Mouse (Mus musculus) forebrain, embryonic 13.5 days (tissue): ENCODE measurements around the gene Kdm1b. TPM values are rescaled to one million over a fixed set of nuclear protein-coding genes. Genes with fewer than 3 reads are reported as not detected.

Source experiments
- ATAC-seq: fragments of 200-750 bp; cut with Nextera tagmentation; 2 replicates; pipeline ENCODE4 v1.8.0; 2017
- H3K27ac ChIP-seq: fragments of 300-500 bp; sonication (generic); 2 replicates; pipeline ENCODE4 v1.5.1; 2015; ENCODE audit warnings: inconsistent platforms, mild to moderate bottlenecking, moderate library complexity
- H3K27me3 ChIP-seq: fragments of 300-500 bp; sonication (generic); 2 replicates; pipeline ENCODE4 v1.6.1; 2015; ENCODE audit warnings: mild to moderate bottlenecking, inconsistent platforms
- H3K36me3 ChIP-seq: fragments of 300-500 bp; sonication (generic); 2 replicates; pipeline ENCODE4 v1.6.1; 2015; ENCODE audit warnings: mild to moderate bottlenecking, inconsistent platforms; ENCODE audit not compliant: poor library complexity, severe bottlenecking
- H3K4me1 ChIP-seq: fragments of 300-500 bp; sonication (generic); 2 replicates; pipeline ENCODE4 v1.6.1; 2015; ENCODE audit warnings: inconsistent platforms
- H3K4me2 ChIP-seq: fragments of 300-500 bp; sonication (generic); 2 replicates; pipeline ENCODE4 v1.6.1; 2015; ENCODE audit warnings: inconsistent platforms, mild to moderate bottlenecking, moderate library complexity
- H3K4me3 ChIP-seq: fragments of 300-500 bp; sonication (generic); 2 replicates; pipeline ENCODE4 v1.5.1; 2015; ENCODE audit warnings: mild to moderate bottlenecking, inconsistent platforms
- H3K9ac ChIP-seq: fragments of 300-500 bp; sonication (generic); 2 replicates; pipeline ENCODE4 v1.6.1; 2015; ENCODE audit warnings: mild to moderate bottlenecking, inconsistent platforms
- H3K9me3 ChIP-seq: fragments of 300-500 bp; sonication (generic); replicated peaks from 2 replicates; pipeline ENCODE4 v1.6.1; 2016; ENCODE audit warnings: inconsistent platforms
- WGBS: fragments of 180-500 bp; shearing (Covaris S2); methylation state at CpG from one replicate; pipeline ENCODE4 v1.1.7; 2015; 5-methylcytosine and 5-hydroxymethylcytosine counted together
- polyA plus RNA-seq: library from polyadenylated mRNA; unstranded; fragments of >200 nt; fragmentation: Nextera tagmentation; extraction: Ambion mirVana; gene quantifications from 2 replicates; pipeline ENCODE4 v1.2.1, GENCODE M21; 2015

Gene Kdm1b
- polyA plus RNA-seq, 1 experiment from 2014 or later: 17.7 TPM

DNA sequence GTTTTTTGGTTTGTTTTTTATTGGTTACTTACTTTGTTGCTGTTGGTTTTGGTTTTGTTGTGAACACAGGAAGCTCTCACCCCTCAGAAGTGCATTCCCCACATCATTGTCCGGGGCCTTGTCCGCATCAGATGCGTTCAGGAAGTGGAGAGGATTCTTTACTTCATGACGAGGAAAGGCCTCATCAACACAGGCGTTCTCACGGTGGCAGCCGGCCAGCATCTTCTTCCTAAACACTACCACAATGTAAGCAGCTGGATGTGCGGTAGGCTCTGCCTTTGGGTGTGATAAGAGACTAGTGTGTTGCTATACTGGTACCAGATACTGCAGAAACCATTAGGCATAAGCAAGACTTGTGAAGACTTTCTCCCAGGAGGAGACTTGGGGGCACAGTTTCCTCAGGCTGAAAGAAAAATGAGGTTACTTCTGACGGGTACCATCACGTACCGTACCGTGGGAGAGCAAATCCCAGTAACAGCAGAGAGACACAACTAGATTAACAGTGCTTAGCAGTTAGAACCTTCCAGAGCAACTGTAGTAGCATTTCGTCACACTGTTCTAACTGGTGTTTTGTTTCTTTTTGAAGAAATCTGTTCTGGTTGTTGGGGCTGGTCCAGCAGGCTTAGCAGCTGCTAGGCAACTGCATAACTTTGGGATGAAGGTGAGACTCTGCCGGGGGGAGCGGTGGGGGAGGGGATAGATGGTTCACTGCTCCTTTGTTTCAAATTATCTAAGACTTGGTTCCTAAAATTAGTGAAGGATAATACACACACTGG lies 20.9 kb downstream of the Kdm1b start:
- H3K27me3 ChIP-seq: no peaks in the 10 kb centered on the region
- 88% methylated on average over 15 of the region's 15 CpGs for WGBS

GRCm38 (mm10) chr13:47066516-47066915 lies 23.2 kb downstream of the Kdm1b start:
- WGBS: 98% methylated on average over 10 of the region's 10 CpGs
- no peaks in the 10 kb centered on the region for H3K27me3 ChIP-seq

More for the DNA sequence above, 20.9 kb downstream of the Kdm1b start:
- Histone ChIP-seq H3K9ac (no peak overlapping the region), H3K4me3 (no peak overlapping the region), H3K36me3 (peaks cover 83% of the 10 kb centered on the region), H3K4me2 (no peak overlapping the region), H3K27ac (no peak overlapping the region), H3K9me3 (no peaks in the 10 kb centered on the region), H3K4me1 (no peaks in the 10 kb centered on the region)
- no peak for ATAC-seq

DNA sequence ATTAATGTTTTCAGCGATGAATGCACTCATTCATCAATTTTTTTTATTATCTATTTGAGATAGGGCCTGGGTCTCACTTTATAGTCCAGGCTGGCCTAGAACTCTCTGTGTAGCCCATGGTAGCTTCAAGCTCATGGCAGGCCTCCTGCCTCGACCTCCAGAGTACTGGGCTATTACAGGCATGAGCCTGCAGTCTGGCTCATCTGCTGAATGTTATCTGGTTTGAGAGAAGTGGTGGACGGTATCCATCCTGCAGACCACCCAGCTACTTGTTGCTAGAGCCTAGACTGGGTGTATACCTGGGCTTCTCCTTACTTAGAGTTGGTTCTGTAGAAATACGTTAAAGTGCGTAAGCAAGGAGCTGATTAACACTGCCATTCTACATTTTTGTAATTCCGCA lies 23.7 kb downstream of the Kdm1b start:
- H3K27me3 ChIP-seq: no peaks in the 10 kb centered on the region
- H3K9me3 ChIP-seq: no peaks in the 10 kb centered on the region
- H3K27ac ChIP-seq: no peak overlapping the region
- H3K4me1 ChIP-seq: no peaks in the 10 kb centered on the region
- ATAC-seq: no peak
- peaks cover 79% of the 10 kb centered on the region for H3K36me3 ChIP-seq
- H3K4me2 ChIP-seq: no peak overlapping the region
- H3K9ac ChIP-seq: no peak overlapping the region
- H3K4me3 ChIP-seq: no peak overlapping the region
- 93% methylated on average over 6 of the region's 6 CpGs for WGBS

More at GRCm38 (mm10) chr13:47066516-47066915, 23.2 kb downstream of the Kdm1b start:
- no peak overlapping the region for H3K4me3 ChIP-seq
- H3K9me3 ChIP-seq: no peaks in the 10 kb centered on the region
- H3K4me1 ChIP-seq: no peaks in the 10 kb centered on the region
- no peak overlapping the region for H3K9ac ChIP-seq
- ATAC-seq: no peak
- no peak overlapping the region for H3K27ac ChIP-seq
- H3K4me2 ChIP-seq: no peak overlapping the region
- peaks cover 76% of the 10 kb centered on the region for H3K36me3 ChIP-seq

DNA sequence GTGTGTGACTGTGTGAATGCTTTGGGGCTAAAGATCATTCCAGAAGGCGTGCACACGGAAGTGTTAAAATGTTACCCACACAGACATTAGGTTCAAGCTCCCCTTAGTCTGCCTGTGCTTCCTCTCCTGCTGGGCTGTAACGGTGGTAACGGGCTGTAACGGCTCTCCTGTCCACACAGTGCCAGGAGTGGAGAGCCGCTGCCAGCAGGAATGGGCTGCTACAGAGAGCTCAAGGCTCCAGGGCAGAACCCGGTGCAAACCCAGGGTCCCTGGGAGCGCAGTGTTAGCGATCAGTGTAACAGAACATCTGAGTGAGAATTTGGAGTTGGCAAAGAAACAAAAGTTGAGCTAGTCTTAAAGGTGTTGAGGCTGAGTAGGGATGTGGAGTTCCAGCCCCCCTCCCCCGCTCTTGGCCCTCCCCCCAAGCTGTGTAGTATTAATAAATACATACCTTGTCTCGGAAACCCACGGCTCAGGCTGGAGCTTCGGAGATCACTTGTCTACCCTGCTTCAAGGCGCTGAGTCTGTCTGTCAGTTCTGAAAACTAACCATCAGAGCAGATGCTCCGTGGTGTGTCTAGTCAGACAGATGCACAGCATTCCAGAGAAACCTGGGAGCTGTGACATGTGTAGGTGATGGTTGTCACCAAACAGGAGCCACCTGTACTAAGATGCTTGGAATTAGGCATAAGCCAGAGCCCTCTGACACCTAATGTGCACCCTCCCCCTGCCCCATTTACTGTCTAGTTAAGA lies 27.2 kb downstream of the Kdm1b start:
- 82% methylated on average over 15 of the region's 15 CpGs for WGBS
- Histone ChIP-seq H3K36me3 (peaks cover 86% of the 10 kb centered on the region), H3K4me2 (no peak overlapping the region), H3K4me3 (no peak overlapping the region), H3K27me3 (no peaks in the 10 kb centered on the region), H3K9me3 (no peaks in the 10 kb centered on the region), H3K9ac (no peak overlapping the region), H3K27ac (no peak overlapping the region), H3K4me1 (no peaks in the 10 kb centered on the region)
- ATAC-seq: no peak

- Histone ChIP-seq H3K27ac (no peak overlapping the region), H3K9ac (no peak overlapping the region), H3K36me3 (peaks cover 84% of the 10 kb centered on the region), H3K27me3 (no peaks in the 10 kb centered on the region), H3K9me3 (no peaks in the 10 kb centered on the region), H3K4me1 (no peaks in the 10 kb centered on the region), H3K4me2 (no peak overlapping the region), H3K4me3 (no peak overlapping the region)
- ATAC-seq: no peak
- WGBS: 97% methylated on average over 13 of the region's 13 CpGs
Measured at GRCm38 (mm10) chr13:47071871-47072270, 28.6 kb downstream of the Kdm1b start.

- Histone ChIP-seq H3K36me3 (peaks cover 84% of the 10 kb centered on the region), H3K27ac (no peak overlapping the region), H3K9ac (no peak overlapping the region), H3K4me1 (no peaks in the 10 kb centered on the region), H3K27me3 (no peaks in the 10 kb centered on the region), H3K4me3 (no peak overlapping the region), H3K9me3 (no peaks in the 10 kb centered on the region), H3K4me2 (no peak overlapping the region)
- no peak for ATAC-seq
- WGBS: 92% methylated on average over 5 of the region's 5 CpGs
Measured at GRCm38 (mm10) chr13:47072484-47072883, 29.2 kb downstream of the Kdm1b start.

GRCm38 (mm10) chr13:47076156-47076555 lies 32.9 kb downstream of the Kdm1b start:
- Histone ChIP-seq H3K4me2 (no peak overlapping the region), H3K36me3 (peaks cover 94% of the 10 kb centered on the region), H3K27ac (no peak overlapping the region), H3K9ac (no peak overlapping the region), H3K4me1 (no peaks in the 10 kb centered on the region), H3K27me3 (no peaks in the 10 kb centered on the region), H3K4me3 (no peak overlapping the region), H3K9me3 (no peaks in the 10 kb centered on the region)
- 89% methylated on average over 5 of the region's 5 CpGs for WGBS
- no peak for ATAC-seq

GRCm38 (mm10) chr13:47077367-47077766 lies 34.1 kb downstream of the Kdm1b start:
- Histone ChIP-seq H3K36me3 (peaks cover 97% of the 10 kb centered on the region), H3K9me3 (no peaks in the 10 kb centered on the region)

GRCm38 (mm10) chr13:47078799-47079198 lies 35.5 kb downstream of the Kdm1b start:
- no peak overlapping the region for H3K4me2 ChIP-seq
- peaks cover 94% of the 10 kb centered on the region for H3K36me3 ChIP-seq
- 77% methylated on average over 5 of the region's 5 CpGs for WGBS
- H3K4me3 ChIP-seq: no peak overlapping the region
- no peak overlapping the region for H3K27ac ChIP-seq
- no peaks in the 10 kb centered on the region for H3K4me1 ChIP-seq
- H3K9me3 ChIP-seq: no peaks in the 10 kb centered on the region
- no peaks in the 10 kb centered on the region for H3K27me3 ChIP-seq
- ATAC-seq: no peak
- no peak overlapping the region for H3K9ac ChIP-seq

More at GRCm38 (mm10) chr13:47077367-47077766, 34.1 kb downstream of the Kdm1b start:
- no peak overlapping the region for H3K4me3 ChIP-seq
- H3K27ac ChIP-seq: no peak overlapping the region
- H3K4me1 ChIP-seq: no peaks in the 10 kb centered on the region
- ATAC-seq: no peak
- H3K4me2 ChIP-seq: no peak overlapping the region
- H3K27me3 ChIP-seq: no peaks in the 10 kb centered on the region
- H3K9ac ChIP-seq: no peak overlapping the region

- H3K4me3 ChIP-seq: no peak overlapping the region
- H3K36me3 ChIP-seq: peaks cover 83% of the 10 kb centered on the region
- H3K27ac ChIP-seq: no peak overlapping the region
- H3K4me1 ChIP-seq: no peaks in the 10 kb centered on the region
- no peak overlapping the region for H3K9ac ChIP-seq
- 88% methylated on average over 4 of the region's 4 CpGs for WGBS
- no peaks in the 10 kb centered on the region for H3K27me3 ChIP-seq
- no peaks in the 10 kb centered on the region for H3K9me3 ChIP-seq
- H3K4me2 ChIP-seq: no peak overlapping the region
- ATAC-seq: no peak
Measured at GRCm38 (mm10) chr13:47080905-47081505, 37.7 kb downstream of the Kdm1b start.

DNA sequence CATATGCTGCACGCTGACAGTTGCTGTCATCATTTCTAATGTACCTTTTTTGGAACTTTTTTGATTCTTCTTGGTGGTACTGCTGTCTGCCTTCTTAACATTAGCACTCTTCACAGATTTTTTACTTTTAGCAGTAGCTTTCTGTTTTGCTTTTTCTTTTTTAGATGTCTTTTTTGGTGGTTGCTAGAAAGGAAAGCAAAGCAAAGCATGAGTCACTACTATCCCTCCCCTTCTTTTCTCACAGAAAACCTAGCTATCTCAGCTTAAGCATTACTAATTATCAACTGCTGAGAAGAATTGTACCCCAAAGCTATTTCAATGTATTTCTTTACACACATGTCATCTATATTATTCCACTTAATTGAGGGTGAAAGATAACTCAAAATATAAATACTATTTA lies 45.1 kb downstream of the Kdm1b start:
- no peak overlapping the region for H3K4me2 ChIP-seq
- H3K4me3 ChIP-seq: no peak overlapping the region
- no peak overlapping the region for H3K27ac ChIP-seq
- H3K9ac ChIP-seq: no peak overlapping the region
- 97% methylated on average over 1 of the region's 1 CpGs for WGBS
- H3K36me3 ChIP-seq: peaks cover 58% of the 10 kb centered on the region
- H3K9me3 ChIP-seq: no peaks in the 10 kb centered on the region
- no peaks in the 10 kb centered on the region for H3K27me3 ChIP-seq
- no peak for ATAC-seq
- H3K4me1 ChIP-seq: no peaks in the 10 kb centered on the region

GRCm38 (mm10) chr13:47089271-47089670 lies 46.0 kb downstream of the Kdm1b start:
- no peak for ATAC-seq
- Histone ChIP-seq H3K36me3 (peaks cover 64% of the 10 kb centered on the region), H3K9ac (no peak overlapping the region), H3K27ac (no peak overlapping the region), H3K9me3 (no peaks in the 10 kb centered on the region), H3K27me3 (no peaks in the 10 kb centered on the region), H3K4me3 (no peak overlapping the region), H3K4me2 (no peak overlapping the region), H3K4me1 (no peaks in the 10 kb centered on the region)
- WGBS: 87% methylated on average over 2 of the region's 2 CpGs
